Mouse (Mus musculus) lung, postnatal 36 days (tissue): ENCODE measurements around the gene Slc23a4.

Source experiments
- DNase-seq: peaks from one replicate; pipeline ENCODE4 v3.0.0; 2022; ENCODE audit warnings: mixed read lengths

Gene Slc23a4

GRCm38 (mm10) chr6:34954926-34955861 is 33.0 kb downstream of the Slc23a4 start:
- DNase-seq, result peak; percentile 46

- no peak for DNase-seq
Measured at GRCm38 (mm10) chr6:34951956-34952667, 36.1 kb downstream of the Slc23a4 start.

DNA sequence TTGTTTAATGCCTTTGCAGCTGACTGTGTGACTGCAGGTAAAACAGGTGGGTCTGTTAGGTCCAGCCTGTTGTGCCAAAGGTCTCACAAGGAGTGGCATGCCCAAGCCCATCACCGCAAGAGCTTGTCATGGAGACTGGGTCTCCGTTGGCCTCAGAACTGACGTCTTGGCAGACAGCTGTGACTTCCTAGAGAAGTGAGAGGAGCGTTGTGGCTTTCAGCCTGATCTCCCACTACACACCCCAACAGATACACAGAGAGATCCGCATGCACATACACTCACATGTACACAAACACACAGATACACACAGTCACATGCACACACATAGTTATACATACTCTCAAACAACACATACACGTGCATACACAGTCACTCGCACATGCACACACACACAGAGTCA is 36.7 kb downstream of the Slc23a4 start:
- DNase-seq, result no peak

GRCm38 (mm10) chr6:34948461-34948860 is 39.7 kb downstream of the Slc23a4 start:
- no peak for DNase-seq

GRCm38 (mm10) chr6:34946486-34947079 is 41.6 kb downstream of the Slc23a4 start:
- no peak for DNase-seq

DNA sequence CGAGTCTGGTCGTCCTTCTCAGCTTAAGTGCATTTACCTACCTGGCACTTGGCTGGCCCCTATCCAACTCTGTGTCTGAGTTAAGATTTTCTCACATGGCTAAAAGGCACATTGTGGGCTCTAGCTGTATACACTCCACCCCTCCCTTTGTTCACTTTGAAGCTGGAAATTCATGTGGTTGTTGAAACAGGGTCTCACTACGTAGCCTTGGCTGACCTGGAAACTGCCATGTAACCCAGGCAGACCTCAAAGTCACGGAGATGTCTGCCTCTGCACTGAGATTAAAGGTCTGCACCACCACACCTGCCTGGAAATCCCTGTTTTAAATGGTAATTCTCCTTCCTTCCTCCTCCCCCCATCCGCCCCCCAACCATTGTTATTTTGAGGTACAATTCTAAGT is 44.7 kb downstream of the Slc23a4 start:
- no peak for DNase-seq

DNA sequence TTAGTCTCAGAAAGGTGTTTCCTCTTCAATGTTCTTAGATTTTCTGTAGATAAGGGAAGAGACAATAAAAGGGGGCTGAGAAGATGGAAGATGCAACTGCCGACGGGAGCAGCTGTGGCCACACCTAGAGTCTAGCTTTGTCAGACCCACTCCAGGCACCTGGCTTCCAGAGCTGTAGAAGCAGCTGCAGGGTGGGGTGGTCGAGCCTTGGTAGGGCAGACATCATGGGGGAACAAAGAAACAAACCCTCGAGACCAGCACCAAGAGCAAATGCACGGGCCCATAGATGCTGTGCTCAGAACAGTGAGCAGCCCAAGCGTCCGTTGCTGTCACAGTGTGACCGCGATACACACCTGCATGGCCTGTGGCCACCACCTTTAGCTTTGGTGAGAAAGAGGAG is 45.8 kb downstream of the Slc23a4 start:
- no peak for DNase-seq

- DNase-seq, result no peak
Measured at GRCm38 (mm10) chr6:34941496-34941895, 46.7 kb downstream of the Slc23a4 start.

GRCm38 (mm10) chr6:34939451-34939850 is 48.8 kb downstream of the Slc23a4 start:
- no peak for DNase-seq

DNA sequence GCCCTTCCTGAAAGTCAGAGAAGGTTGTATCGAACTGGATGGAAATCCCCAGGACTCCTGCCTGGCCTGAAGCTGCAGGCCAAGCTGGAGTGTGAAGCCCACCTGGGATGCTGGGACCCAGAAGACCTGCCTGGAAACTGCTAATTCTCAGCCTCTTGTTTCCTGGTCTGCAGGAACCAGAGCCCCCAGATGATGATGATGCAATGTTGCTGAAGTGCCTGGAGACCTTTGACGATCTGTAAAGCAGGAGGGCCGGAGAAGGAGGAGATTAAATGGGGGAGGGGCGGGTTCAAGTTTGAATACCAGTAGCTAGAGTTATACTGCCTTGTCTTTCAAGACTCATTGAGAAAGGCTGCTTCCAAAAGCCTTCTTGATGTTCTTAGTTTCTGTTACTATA is 49.3 kb downstream of the Slc23a4 start:
- DNase-seq, result no peak

GRCm38 (mm10) chr6:34938280-34938928 is 49.8 kb downstream of the Slc23a4 start:
- DNase-seq, result no peak

GRCm38 (mm10) chr6:34936743-34937142 is 51.5 kb downstream of the Slc23a4 start:
- DNase-seq, result no peak

GRCm38 (mm10) chr6:34932633-34933032 is 55.6 kb downstream of the Slc23a4 start:
- no peak for DNase-seq

GRCm38 (mm10) chr6:34927594-34927993 is 60.6 kb downstream of the Slc23a4 start:
- DNase-seq, result no peak

- DNase-seq, result peak; percentile 81
Measured at GRCm38 (mm10) chr6:34927156-34927555, 61.0 kb downstream of the Slc23a4 start.

DNA sequence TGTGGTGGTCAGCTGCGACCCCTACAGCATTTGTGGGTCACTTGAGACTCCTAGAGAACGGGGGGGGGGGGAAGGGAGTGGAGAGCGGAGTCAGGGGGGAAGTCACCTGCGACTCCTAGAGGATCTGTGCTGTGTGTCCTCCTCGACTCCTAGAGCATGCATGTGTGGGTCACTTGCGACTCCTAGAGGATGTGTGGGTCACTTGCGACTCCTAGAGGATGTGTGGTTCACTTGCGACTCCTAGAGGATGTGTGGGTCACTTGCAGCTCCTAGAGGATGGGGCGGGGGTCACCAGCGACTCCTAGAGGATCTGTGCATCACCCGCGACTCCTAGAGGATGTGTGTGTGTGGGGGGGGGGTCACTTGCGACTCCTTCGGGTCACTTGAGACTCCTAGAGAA is 66.3 kb downstream of the Slc23a4 start:
- DNase-seq, result peak; percentile 82

DNA sequence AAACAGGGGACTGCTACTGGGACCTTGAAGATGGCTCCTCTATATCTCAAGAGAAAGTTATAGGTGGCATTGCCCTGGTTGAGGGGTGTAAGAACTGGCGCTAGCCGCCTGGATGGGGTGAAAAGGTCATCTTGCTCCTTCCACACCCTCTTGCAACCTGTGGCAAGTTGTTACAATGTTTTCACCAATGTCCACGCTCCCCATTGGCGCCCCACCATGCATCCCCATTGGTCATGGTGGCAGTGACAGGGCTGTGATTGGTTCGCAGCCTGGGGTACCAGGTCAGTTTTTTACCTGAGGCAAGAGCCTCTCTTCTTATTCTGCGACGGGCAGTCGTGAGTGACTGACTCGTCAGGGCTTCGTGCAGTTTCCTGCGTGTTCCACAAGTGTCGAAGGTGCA is 67.6 kb downstream of the Slc23a4 start:
- no peak for DNase-seq

DNA sequence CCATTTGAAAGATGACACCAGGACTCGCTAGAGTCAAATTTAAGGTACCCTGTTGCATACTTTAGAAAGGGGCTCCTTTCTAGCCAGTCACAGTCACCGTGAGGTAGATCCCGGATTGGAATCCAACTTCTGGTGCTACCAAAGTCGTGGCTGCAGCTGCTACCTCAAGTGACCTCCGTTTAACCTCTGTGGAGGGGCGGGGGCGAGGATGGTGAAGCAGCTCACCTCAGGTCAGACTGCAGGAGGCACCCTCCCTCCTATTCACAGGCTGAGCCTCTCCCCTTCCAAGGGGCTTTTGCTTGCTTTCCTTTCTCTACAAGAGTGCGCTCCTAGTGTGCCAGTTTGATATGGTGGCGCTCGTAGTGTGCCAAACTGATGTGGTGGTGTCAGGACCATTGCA is 68.2 kb downstream of the Slc23a4 start, which contains the start of gene Stra8:
Gene Stra8, plus strand, starts transcription at position 208 of the 400 bp plus-strand sequence.
- no peak for DNase-seq

DNA sequence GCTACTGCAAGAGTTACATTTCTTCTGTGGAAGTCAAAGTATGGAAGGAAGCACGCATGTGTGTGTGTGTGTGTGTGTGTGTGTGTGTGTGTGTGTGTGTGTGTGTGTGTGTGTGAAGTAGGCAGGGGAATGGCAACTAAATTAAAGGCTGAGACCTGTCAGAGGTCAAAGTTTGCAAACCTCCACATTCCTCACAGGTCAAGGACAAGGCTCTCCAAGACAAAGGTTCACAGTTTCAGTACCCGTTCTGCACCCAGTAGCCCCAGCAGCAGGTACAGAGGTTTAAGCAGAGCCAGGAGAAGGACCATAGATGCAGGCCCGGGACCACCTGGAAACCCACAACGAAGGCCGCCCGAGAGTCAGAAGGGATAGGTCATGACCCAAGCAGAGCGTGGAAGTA is 69.1 kb downstream of the Slc23a4 start:
- no peak for DNase-seq

- DNase-seq, result no peak
Measured at GRCm38 (mm10) chr6:34914462-34914861, 73.7 kb downstream of the Slc23a4 start.

- no peak for DNase-seq
Measured at GRCm38 (mm10) chr6:34913341-34914040, 74.7 kb downstream of the Slc23a4 start.
